Mouse (Mus musculus) adrenal gland, postnatal 25 days (tissue): Measurements from ENCODE around the gene Yju2. TPM values are rescaled to one million over a fixed set of nuclear protein-coding genes. Genes with fewer than 3 reads are reported as not detected.
"Not testable (repeated sequence)": the region's sequence is repeated elsewhere in the genome, so short reads cannot be mapped to it uniquely, and the experiment has no call there.

ENCODE experiments used
- DNase-seq: peaks from one replicate; pipeline ENCODE4 v3.0.0; 2021; ENCODE audit warnings: mixed read lengths
- long read RNA-seq: library from polyadenylated mRNA; stranded (forward); transcript quantifications from one replicate; pipeline ENCODE4 v2.0.0, GENCODE M21; 2021
- total RNA-seq: library from RNA; stranded (reverse); gene quantifications from 2 replicates; pipeline ENCODE4 v1.2.3, GENCODE M21; 2021

Yju2 gene
- 21.2 and 27.5 TPM in 2 replicates for total RNA-seq
- long read RNA-seq, transcript Yju2-201 (8 exons, 1,660 nt), result major isoform, 12 of 22 reads
- long read RNA-seq, partial matches to known transcripts, result 7 of 22 reads
- long read RNA-seq, other reads (novel, unspliced or antisense), result 2 of 22 reads

- DNase-seq, result peak; percentile 86
Observed at GRCm38 (mm10) chr17:55958918-55959728, at the start of gene Yju2. Gene Yju2 (plus strand): TSS chr17:55959099.

GRCm38 (mm10) chr17:55931553-55932502 is 27.1 kb upstream of the Yju2 start:
- DNase-seq, result peak; percentile 41

DNA sequence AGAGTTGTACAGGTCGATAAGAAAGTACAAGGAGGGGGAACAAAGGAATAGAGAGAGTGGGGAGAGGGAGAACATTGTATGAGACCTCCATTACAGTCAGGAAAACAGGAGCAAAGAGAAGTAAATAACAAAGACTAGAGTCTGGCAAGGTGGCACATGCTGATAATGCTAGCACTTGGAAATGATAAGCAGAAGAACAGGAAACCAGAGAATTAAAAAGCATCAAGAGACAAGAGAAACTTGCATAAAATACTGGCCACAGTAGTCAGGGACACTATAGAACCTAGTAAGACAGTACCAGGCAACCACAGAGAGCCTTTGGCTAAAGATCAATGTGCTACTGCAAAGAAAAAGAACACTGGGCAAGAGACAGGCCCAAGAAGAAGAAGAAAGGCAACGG is 26.3 kb upstream of the Yju2 start:
- DNase-seq, result no peak

DNA sequence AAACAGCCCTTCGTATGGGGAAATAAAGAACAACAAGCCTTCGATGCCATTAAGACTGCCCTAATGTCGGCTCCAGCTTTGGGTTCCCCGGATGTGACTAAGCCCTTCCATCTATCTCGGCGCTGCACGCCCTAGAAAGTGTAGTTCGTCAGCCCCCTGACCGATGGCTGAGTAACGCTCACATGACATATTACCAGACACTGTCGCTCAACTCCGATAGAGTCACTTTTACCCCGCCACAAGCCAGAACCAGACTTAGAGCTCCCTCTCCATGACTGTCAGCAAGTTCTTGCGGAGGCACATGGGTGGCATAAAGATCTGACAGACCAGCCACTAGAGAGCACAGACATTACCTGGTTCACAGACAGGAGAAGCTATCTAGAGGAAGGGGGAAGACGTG is 25.7 kb upstream of the Yju2 start:
- no peak for DNase-seq

DNA sequence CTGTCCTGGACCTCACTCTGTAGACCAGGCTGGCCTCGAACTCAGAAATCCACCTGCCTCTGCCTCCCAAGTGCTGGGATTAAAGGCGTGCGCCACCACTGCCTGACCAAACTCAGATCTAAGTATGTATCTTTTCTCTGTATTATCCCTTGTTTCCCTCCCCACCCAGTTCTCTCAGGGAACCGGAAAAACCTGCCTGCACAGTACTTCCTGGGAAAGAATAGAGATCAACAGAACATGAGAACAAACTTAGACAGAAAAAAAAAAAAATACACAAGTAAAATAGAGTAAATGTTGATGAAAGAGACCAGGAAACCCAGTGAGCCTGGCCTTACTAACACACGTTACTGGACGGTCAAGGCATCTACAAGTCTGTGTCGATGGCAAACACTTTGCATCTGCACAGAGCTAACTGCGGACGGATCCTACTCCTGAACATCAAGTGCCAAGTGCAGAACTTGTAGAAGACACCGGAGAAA is 14.5 kb upstream of the Yju2 start:
- not testable (repeated sequence) for DNase-seq

DNA sequence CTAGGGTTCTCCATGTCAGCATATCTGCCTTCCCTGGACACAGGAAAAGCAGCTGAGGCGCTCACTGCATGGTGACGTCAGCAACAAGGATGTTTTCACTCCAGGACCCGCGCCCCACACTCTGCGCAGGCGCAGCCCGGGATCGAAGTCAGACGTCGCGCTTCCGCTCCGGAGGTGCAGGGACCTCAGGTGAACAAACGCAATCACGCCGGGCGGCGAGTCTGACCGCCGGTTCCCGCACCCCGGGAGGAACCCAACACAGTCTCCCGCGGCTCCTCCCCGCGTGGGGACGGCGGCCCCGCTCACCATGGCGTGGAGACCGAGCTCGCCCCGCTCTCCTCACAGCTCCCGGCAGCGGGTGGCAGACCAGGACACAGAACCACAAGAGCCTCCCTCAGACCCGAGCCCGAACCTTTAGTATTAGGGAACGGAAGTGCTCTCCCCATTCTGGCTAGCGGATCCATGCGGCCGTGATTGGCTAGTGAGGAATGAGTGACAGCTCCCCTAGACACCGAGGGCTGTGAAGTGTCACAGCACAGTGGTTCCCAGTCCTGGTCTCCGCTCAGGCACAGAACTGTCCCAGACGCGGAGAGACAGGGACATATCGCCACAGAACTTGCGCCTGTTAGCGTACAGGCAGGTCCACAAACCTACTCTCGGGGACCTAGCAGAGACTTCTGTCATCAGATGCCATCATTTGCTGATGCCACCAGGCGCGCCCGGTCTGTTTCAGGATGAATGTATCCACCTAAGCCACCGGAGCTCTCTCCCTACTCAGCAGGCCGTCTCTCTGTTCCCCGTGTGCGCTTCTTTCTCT is 13.8 kb upstream of the Yju2 start:
- peak; percentile 90 for DNase-seq

- no peak for DNase-seq
Observed at GRCm38 (mm10) chr17:55945696-55946095, 13.2 kb upstream of the Yju2 start.

GRCm38 (mm10) chr17:55948647-55949046 is 10.3 kb upstream of the Yju2 start:
- DNase-seq, result no peak

- no peak for DNase-seq
Observed at GRCm38 (mm10) chr17:55949400-55949799, 9.5 kb upstream of the Yju2 start, which contains the start of gene Zfp119b. Gene Zfp119b (minus strand): TSS chr17:55949500.

- DNase-seq, result no peak
Observed at GRCm38 (mm10) chr17:55950601-55951000, 8.3 kb upstream of the Yju2 start.

DNA sequence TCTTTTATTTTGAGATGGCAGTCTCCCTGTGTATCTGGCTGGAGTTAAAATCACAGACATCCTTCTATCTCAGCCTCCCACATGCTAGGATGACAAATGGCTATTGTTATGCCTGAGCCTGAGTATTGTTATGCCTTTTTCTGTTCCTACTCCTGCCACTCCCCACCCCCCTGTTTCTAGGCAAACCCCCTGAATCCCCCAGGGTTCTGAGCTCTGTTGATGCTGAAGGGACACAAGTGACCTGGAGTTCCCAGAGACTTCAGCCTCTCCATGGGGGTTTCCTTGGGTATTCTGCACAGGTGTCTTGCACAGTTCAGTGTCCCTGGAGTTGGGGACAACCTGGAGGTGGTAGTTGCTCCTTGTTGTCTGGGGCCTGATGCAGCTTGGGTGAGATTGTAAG is 6.9 kb upstream of the Yju2 start:
- no peak for DNase-seq

- no peak for DNase-seq
Observed at GRCm38 (mm10) chr17:55952447-55953027, 6.4 kb upstream of the Yju2 start, which contains the start of gene Ebi3. Gene Ebi3 (plus strand): TSS chr17:55952640.

DNA sequence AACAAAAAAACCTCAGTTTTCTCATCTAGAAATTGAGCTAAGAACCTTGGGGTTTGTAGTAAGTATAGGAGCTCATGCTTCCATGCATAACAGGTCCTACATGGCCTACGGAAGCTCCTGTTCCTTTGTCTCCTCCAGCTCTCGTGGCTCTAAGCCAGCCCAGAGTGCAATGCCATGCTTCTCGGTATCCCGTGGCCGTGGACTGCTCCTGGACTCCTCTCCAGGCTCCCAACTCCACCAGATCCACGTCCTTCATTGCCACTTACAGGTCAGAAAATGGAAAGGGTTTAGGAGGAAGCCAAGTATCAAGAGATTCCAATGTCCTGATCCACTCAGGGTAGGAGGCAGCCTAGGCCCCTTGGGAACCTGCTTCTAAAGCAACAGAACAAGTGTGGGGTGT is 5.1 kb upstream of the Yju2 start:
- DNase-seq, result no peak

DNA sequence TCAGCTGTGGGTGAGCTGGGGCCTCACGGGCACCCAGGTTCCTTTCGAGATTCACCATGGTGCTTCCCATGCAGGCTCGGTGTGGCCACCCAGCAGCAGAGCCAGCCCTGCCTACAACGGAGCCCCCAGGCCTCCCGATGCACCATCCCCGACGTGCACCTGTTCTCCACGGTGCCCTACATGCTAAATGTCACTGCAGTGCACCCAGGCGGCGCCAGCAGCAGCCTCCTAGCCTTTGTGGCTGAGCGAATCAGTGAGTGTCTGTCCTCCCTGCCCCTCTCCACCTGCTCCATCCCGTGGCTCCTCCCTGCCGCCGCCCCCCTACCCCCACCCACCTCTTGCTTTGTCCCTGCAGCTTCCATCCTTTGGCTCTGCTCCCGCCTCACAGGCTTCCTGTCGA is 4.7 kb upstream of the Yju2 start:
- DNase-seq, result no peak

DNA sequence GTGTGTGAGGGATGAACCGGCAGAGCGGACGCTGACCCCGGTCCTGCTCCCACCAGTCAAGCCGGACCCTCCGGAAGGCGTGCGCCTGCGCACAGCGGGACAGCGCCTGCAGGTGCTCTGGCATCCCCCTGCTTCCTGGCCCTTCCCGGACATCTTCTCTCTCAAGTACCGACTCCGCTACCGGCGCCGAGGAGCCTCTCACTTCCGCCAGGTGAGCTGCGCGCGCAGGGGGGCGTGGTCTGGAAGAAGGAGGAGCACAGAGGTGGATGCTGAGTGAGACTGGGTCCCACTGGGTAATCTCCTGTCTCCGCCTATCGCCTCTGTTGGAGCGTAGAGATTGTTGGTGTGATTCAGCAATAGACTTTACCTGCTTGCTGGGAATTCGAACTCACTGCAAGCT is 2.8 kb upstream of the Yju2 start:
- DNase-seq, result peak; percentile 66

DNA sequence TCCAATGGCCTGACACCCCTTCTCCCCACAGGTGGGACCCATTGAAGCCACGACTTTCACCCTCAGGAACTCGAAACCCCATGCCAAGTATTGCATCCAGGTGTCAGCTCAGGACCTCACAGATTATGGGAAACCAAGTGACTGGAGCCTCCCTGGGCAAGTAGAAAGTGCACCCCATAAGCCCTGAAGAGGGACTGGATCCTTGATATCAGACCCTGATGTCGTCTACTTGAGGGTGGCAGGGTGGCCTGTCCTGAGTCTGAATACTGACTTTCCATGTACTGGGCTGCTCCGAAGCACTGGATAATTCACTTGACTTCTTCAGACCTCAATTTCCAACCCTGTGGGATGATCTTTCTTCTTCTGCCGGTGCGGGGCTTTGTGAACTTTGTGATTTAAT is 2.3 kb upstream of the Yju2 start:
- no peak for DNase-seq

DNA sequence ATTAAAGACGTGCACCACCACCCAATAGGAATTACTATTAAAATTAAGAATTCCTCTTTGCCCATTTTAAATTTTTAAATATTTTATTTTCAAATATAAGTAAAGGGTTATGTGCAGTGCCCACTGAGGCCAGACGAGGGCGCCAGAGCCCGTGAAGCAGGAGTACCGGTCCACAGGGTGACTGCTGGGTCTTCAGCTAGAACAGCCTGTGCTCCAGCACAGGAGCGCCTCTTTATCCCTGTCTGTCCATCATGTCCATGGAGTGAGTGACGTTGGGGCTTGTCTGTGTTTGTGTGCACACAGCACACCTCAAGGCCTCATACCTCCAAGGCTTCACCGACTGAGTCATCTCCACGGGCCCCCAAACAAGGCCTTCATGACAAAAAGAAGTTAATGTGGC is 1.7 kb upstream of the Yju2 start:
- peak; percentile 81 for DNase-seq

GRCm38 (mm10) chr17:55957726-55958583 is 944 bp upstream of the Yju2 start:
- no peak for DNase-seq

DNA sequence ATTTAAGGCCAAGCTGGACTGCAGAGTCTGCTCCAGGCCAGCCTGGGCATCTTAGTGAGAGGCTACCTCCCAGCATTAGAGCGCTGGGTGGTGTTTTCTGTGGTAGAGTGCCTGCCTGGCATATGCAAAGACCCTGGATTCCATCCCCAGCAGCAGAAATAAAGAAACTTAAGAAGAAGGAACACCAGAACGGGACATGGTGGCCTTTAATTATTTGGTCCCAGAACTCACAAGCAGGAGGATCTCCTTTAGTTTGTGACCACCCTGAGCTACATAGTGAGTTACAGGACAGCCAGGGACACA is 364 bp upstream of the Yju2 start:
- DNase-seq, result no peak

DNA sequence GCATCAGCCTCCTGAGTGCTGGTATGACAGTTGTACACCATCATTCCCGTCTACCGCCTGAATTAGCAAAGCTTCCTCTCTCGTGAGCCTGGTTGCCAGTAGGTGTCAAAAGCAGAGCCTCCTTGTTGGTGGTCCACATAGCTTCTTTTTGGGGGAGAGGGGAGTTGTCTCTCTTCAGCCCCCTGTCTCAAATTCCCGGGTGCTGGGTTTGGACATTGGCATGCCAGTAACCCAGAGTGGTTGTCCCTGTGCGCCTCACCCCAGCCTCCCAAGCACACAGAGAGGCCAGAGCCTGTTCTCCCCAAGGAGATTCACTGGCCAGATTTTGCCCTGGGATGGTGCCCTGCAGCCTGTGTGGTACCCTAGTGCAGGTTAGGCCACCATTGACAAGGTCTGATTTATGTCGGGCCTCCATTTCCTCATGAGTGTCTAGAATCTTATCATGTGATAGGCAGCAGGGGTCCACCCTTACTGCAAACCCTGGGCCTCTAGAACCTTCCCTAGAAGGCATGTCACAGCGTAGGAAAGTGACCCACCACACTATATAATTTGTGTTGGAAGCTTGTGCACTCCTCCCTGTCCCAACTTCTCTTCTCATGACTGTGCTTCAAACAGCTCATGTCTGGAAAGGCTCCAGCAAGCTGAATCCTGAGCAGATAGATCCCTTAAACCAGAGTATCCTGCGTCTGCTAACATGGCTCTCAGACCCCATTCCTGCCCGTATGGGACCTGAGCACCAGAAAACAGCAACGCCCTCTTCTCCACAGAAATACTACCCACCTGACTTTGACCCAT is 1.2 kb downstream of the Yju2 start:
- DNase-seq, result no peak
